Mouse (Mus musculus) cerebellum, adult 2 months (tissue): ENCODE measurements around the gene Kars.

ENCODE experiments used
- CTCF ChIP-seq: fragments of 200-500 bp; IDR thresholded peaks from 2 replicates; pipeline ENCODE4 v1.5.1; 2011; ENCODE audit warnings: low read depth, mild to moderate bottlenecking, control low read depth, low read length, moderate library complexity, borderline replicate concordance; ENCODE audit not compliant: insufficient read depth
- POLR2A ChIP-seq: fragments of 200-500 bp; IDR thresholded peaks from 2 replicates; pipeline ENCODE4 v1.6.1; 2011; ENCODE audit warnings: low read length, control low read depth, borderline replicate concordance; ENCODE audit not compliant: insufficient read depth

DNA sequence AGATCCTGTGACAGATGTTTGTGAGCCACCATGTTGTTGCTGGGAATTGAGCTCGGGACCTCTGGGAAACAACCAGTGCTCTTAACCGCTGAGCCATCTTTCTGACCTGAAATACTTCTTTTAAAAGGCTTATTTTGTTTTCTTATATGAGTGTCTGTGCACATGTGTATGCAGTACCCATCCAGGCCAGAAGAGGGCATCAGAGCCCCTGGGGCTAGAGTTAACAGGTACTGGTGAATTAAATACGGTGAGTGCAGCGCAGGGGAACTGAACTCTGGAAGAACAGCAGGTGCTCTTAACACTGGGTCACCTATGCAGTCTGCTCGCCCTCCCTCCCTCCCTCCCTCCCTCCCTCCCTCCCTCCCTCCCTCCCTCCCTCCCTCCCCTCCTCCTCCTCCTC lies 34.1 kb upstream of the Kars start:
- no peak for TF ChIP-seq CTCF
- no peak for TF ChIP-seq POLR2A
